Mouse (Mus musculus): ENCODE measurements around the gene Ppp2r5e. TPM values are rescaled to one million over a fixed set of nuclear protein-coding genes. Genes with fewer than 3 reads are reported as not detected.
A peak's percentile ranks its signal among the peaks of the same experiment; 100 is the strongest.

The Ppp2r5e gene
- 10 to 100 TPM; 35.1 to 39.1 TPM for total RNA-seq (2021)

- DNase-seq, result peak; percentile 99
Measured at GRCm38 (mm10) chr12:75596154-75597002, at the start of gene Ppp2r5e. Gene Ppp2r5e, minus strand, starts transcription at chr12:75596245.

- no peak for DNase-seq
Measured at GRCm38 (mm10) chr12:75645780-75646179, 49.7 kb upstream of the Ppp2r5e start.

- DNase-seq, result no peak
Measured at GRCm38 (mm10) chr12:75641726-75642125, 45.7 kb upstream of the Ppp2r5e start.

- no peak for DNase-seq
Measured at GRCm38 (mm10) chr12:75638345-75638744, 42.3 kb upstream of the Ppp2r5e start.

- DNase-seq, result no peak
Measured at GRCm38 (mm10) chr12:75637103-75637502, 41.1 kb upstream of the Ppp2r5e start.

- no peak for DNase-seq
Measured at GRCm38 (mm10) chr12:75635771-75636430, 39.9 kb upstream of the Ppp2r5e start.

- no peak for DNase-seq
Measured at GRCm38 (mm10) chr12:75629618-75630017, 33.6 kb upstream of the Ppp2r5e start.

GRCm38 (mm10) chr12:75623292-75623691, 27.2 kb upstream of the Ppp2r5e start:
- DNase-seq, result no peak

GRCm38 (mm10) chr12:75622835-75623234, 26.8 kb upstream of the Ppp2r5e start:
- no peak for DNase-seq

- DNase-seq, result no peak
Measured at GRCm38 (mm10) chr12:75616841-75617240, 20.8 kb upstream of the Ppp2r5e start.

- DNase-seq, result peak; percentile 48
Measured at GRCm38 (mm10) chr12:75616158-75616791, 20.2 kb upstream of the Ppp2r5e start.

GRCm38 (mm10) chr12:75615556-75615955, 19.5 kb upstream of the Ppp2r5e start:
- peak; percentile 22 for DNase-seq

GRCm38 (mm10) chr12:75612711-75613110, 16.7 kb upstream of the Ppp2r5e start:
- no peak for DNase-seq

GRCm38 (mm10) chr12:75599490-75599889, 3.4 kb upstream of the Ppp2r5e start:
- DNase-seq, result peak; percentile 38

GRCm38 (mm10) chr12:75598988-75599387, 2.9 kb upstream of the Ppp2r5e start:
- no peak for DNase-seq

- no peak for DNase-seq
Measured at GRCm38 (mm10) chr12:75597707-75598106, 1.7 kb upstream of the Ppp2r5e start.

GRCm38 (mm10) chr12:75595291-75596153, 523 bp downstream of the Ppp2r5e start:
- DNase-seq, result no peak

- DNase-seq, result no peak
Measured at GRCm38 (mm10) chr12:75594404-75594803, 1.6 kb downstream of the Ppp2r5e start.

GRCm38 (mm10) chr12:75593817-75594216, 2.2 kb downstream of the Ppp2r5e start:
- DNase-seq, result no peak

- DNase-seq, result no peak
Measured at GRCm38 (mm10) chr12:75587501-75587900, 8.5 kb downstream of the Ppp2r5e start.

GRCm38 (mm10) chr12:75583776-75584175, 12.3 kb downstream of the Ppp2r5e start:
- no peak for DNase-seq

GRCm38 (mm10) chr12:75579076-75579475, 17.0 kb downstream of the Ppp2r5e start:
- no peak for DNase-seq
